Mouse (Mus musculus) olfactory bulb, adult 2 months (tissue): ENCODE measurements around the gene Gm10130. TPM values are rescaled to one million over a fixed set of nuclear protein-coding genes. Genes with fewer than 3 reads are reported as not detected.
"Not testable (repeated sequence)": the region's sequence is repeated elsewhere in the genome, so short reads cannot be mapped to it uniquely, and the experiment has no call there.

Experiments
- H3K27ac ChIP-seq: fragments of 200-500 bp; 2 replicates; pipeline ENCODE4 v1.5.1; 2012; ENCODE audit warnings: low read depth, low read length; ENCODE audit not compliant: insufficient read depth
- H3K4me1 ChIP-seq: fragments of 200-500 bp; 2 replicates; pipeline ENCODE4 v1.6.1; 2012; ENCODE audit warnings: low read length; ENCODE audit not compliant: control insufficient read depth, insufficient read depth
- H3K4me3 ChIP-seq: fragments of 200-500 bp; 2 replicates; pipeline ENCODE4 v1.5.1; 2012; ENCODE audit warnings: mild to moderate bottlenecking, low read depth, low read length, moderate library complexity; ENCODE audit not compliant: insufficient read depth
- CTCF ChIP-seq: fragments of 200-500 bp; IDR thresholded peaks from 2 replicates; pipeline ENCODE4 v1.5.1; 2012; ENCODE audit warnings: low read depth, mild to moderate bottlenecking, low read length, moderate library complexity; ENCODE audit not compliant: insufficient read depth
- POLR2A ChIP-seq: fragments of 200-500 bp; IDR thresholded peaks from 2 replicates; pipeline ENCODE4 v1.6.1; 2012; ENCODE audit warnings: mild to moderate bottlenecking, low read depth, low read length, moderate library complexity; ENCODE audit not compliant: insufficient read depth
- WGBS: fragments of 180-500 bp; shearing (Covaris S2); methylation state at CpG from one replicate; pipeline ENCODE4 v1.1.7; 2018; 5-methylcytosine and 5-hydroxymethylcytosine counted together
- polyA plus RNA-seq: library from polyadenylated mRNA; stranded (reverse); fragments of >200 nt; gene quantifications from 2 replicates; pipeline ENCODE4 v1.2.4, GENCODE M21; 2012; ENCODE audit warnings: low replicate concordance; ENCODE audit not compliant: missing spikeins, insufficient read depth, insufficient read length

Gm10130 gene
- polyA plus RNA-seq, 1 experiment, result not detected

GRCm38 (mm10) chr2:150362878-150363229 lies 39.4 kb downstream of the Gm10130 start:
- no peak for TF ChIP-seq CTCF
- no peak overlapping the region for H3K27ac ChIP-seq

GRCm38 (mm10) chr2:150385553-150386106 lies 62.1 kb downstream of the Gm10130 start:
- 96% methylated on average over 19 of the region's 19 CpGs for WGBS
- not testable (repeated sequence) for H3K4me3 ChIP-seq, H3K4me1 ChIP-seq, H3K27ac ChIP-seq

More at GRCm38 (mm10) chr2:150362878-150363229, 39.4 kb downstream of the Gm10130 start:
- Histone ChIP-seq H3K4me3 (peak overlapping the region; percentile 77), H3K4me1 (no peaks in the 10 kb centered on the region)
- 12% methylated on average over 4 of the region's 4 CpGs for WGBS

GRCm38 (mm10) chr2:150390198-150390597 lies 66.7 kb downstream of the Gm10130 start:
- WGBS, result 95% methylated on average over 1 of the region's 1 CpGs
- Histone ChIP-seq H3K4me1 (no peaks in the 10 kb centered on the region), H3K27ac (no peak overlapping the region), H3K4me3 (no peak overlapping the region)
- TF ChIP-seq POLR2A (no peak), CTCF (no peak)

GRCm38 (mm10) chr2:150412146-150412545 lies 88.6 kb downstream of the Gm10130 start:
- H3K4me3 ChIP-seq, H3K4me1 ChIP-seq, H3K27ac ChIP-seq: not testable (repeated sequence)
- 93% methylated on average over 17 of the region's 17 CpGs for WGBS

Other genes with a start within 250 kb of the Gm10130 start
- gene Zfp120, start 187.0 kb upstream of the Gm10130 start, polyA plus RNA-seq, result not detected in 2 replicates
- gene Gm10770, start 144.0 kb upstream of the Gm10130 start, polyA plus RNA-seq, result not detected in 2 replicates
- gene Gm14139, start 141.9 kb upstream of the Gm10130 start, polyA plus RNA-seq, result not detected in 2 replicates
- gene Zfp937, start 105.6 kb upstream of the Gm10130 start, polyA plus RNA-seq, result not detected in 2 replicates
- gene Gm21994, start 68.1 kb upstream of the Gm10130 start, polyA plus RNA-seq, result not detected in 2 replicates
- gene Gm14124, start 66.2 kb upstream of the Gm10130 start, polyA plus RNA-seq, result not detected in 2 replicates
- not detected in 2 replicates for gene 3300002I08Rik, start 39.1 kb downstream of the Gm10130 start, polyA plus RNA-seq
- gene Zfp442, start 127.8 kb downstream of the Gm10130 start, polyA plus RNA-seq, result not detected in 2 replicates
- gene Zfp345, start 161.4 kb downstream of the Gm10130 start, polyA plus RNA-seq, result not detected in 2 replicates
- gene Cst7, start 246.7 kb downstream of the Gm10130 start, polyA plus RNA-seq, result not detected in 2 replicates